Mouse (Mus musculus): ENCODE measurements around the gene Myom1. TPM values are rescaled to one million over a fixed set of nuclear protein-coding genes. Genes with fewer than 3 reads are reported as not detected.

Gene Myom1
- 1.2 TPM in 1 of 2 replicates, not detected in the other for total RNA-seq (2014; fragmentation: Nextera tagmentation)
- 0.05 and 1.2 TPM in 2 replicates for total RNA-seq (2017)

DNA sequence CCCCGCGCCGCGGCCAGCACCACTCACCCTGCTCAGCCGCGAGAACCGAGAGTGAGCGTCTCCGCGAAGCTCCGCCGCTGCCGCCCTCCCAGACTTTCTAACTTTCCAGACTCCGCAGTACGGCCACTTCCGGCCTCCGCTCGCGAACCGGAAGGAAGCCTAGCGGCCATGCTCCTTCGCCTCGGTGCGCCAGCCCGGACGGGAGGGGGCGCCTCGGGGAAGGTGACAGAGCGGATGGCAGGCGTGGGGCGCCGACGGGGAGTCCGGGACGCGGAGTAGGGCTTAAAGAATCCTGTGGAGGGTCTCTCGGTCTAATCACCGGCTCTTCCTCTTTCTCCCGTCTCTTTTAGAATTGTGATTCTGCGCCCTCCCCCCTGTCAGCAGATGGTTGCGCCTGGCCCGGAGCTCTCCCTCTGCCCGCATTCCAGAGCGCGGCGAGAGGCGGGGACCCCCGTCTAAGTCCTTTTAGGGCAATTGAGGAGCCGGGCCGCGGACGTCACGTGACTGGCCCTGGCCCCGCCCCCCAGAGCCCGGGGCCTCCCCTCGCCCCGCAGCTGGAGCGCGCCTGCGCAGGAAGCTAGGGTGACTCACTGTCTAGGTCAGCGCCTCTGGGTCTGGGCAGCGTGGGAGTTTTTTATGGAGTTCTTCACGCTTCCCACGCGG lies at the start of gene Myom1:
Gene Myom1, plus strand, starts transcription at position 553 of the 663 bp plus-strand sequence.
- peak; percentile 75 for ATAC-seq (replicated peaks; ENCODE audit: poor library complexity, severe bottlenecking)

DNA sequence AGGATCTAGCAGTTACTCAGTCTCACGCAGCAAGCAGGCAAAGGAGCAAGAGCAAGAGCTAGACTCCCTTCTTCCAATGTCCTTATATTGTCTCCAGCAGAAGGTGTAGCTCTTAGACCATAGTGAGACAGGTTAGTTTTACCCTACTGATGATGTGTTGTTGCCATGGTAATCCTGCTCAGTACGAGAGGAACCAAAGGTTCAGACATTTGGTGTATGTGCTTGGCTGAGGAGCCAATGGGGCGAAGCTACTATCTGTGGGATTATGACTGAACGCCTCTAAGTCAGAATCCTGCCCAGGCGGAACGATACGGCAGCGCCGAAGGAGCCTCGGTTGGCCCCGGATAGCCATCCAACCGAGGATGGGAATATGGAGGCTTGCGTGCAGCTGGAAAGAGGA lies 38.9 kb upstream of the Myom1 start:
- peak; percentile 83 for ATAC-seq (replicated peaks; ENCODE audit: poor library complexity, severe bottlenecking)

DNA sequence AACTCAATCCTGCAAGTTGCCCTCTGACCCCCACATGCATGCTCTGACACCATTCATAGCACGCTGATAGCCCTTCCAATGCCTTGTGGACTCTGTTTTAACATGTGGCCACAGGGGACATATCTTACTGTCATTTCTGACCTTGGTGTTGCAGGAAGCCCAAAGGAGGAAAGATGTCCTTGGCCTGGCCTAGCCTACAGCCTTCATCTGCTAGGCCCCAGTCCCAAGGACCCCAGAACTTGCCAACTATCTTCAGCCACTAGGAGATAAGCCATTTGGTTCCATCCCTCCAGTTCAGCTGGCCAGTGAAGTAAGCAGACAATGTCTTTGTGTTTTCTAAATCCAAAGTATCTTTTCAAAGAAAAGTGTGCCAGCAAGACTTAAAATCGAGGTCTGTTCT lies 37.2 kb upstream of the Myom1 start:
- ATAC-seq (replicated peaks; ENCODE audit: poor library complexity, severe bottlenecking), result no peak

DNA sequence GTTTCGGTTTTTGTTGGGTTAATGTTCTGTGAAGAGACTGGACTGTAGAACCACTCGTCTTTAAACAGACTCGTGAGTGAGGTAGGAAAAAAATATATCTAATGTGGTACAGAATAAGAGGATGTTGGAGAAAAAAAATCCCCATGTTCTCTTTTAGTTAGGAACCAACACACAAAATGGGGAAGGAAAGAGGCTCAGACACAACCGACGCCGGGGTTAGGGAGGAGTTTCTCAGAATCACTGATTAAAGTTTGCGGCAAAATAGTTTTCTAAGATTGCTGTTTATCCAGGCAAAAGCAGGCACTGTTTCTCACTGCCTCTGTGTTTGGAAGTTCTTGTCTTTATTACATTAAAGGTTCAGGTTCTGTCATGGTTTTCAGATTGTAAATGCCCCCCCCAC lies 36.3 kb upstream of the Myom1 start:
- ATAC-seq (replicated peaks; ENCODE audit: poor library complexity, severe bottlenecking), result peak; percentile 43

DNA sequence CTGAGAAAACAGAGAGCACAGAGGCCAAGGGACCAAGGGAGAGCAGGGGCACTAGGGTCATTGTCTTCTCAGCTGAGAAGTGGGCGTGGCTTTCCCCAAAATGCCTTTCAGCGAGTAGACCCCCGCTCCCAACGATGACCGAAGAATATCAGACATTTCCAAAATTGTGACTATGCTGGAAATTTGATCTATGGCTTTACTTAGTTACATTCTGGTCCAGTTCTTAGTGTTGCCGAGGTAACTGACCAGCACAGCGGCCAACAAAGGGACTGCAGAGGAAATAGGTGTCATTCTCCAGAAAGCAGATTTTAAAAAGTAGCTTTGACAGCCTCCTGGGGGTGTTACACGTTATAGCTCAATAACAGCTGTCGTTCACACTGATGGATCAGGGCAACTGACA lies 35.2 kb upstream of the Myom1 start:
- no peak for ATAC-seq (replicated peaks; ENCODE audit: poor library complexity, severe bottlenecking)

DNA sequence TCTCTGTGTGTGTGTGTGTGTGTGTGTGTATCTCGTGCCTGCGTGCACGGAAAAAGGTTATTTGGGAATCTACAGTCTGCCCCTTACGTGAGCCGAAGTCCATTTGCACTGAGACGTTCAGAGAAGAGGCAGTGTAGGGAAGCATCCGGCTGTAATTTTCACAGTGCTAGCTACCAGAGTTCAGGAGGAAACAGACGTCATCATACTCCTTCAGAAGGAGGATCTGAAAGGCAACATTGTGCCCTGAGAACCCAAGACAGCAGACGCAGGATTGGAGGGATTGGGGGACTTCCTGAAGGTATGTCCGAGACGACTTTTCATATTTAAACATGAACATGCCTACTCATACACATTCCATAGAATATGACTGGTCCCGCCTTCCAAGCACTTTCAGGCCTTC lies 34.8 kb upstream of the Myom1 start:
- ATAC-seq (replicated peaks; ENCODE audit: poor library complexity, severe bottlenecking), result peak; percentile 59

DNA sequence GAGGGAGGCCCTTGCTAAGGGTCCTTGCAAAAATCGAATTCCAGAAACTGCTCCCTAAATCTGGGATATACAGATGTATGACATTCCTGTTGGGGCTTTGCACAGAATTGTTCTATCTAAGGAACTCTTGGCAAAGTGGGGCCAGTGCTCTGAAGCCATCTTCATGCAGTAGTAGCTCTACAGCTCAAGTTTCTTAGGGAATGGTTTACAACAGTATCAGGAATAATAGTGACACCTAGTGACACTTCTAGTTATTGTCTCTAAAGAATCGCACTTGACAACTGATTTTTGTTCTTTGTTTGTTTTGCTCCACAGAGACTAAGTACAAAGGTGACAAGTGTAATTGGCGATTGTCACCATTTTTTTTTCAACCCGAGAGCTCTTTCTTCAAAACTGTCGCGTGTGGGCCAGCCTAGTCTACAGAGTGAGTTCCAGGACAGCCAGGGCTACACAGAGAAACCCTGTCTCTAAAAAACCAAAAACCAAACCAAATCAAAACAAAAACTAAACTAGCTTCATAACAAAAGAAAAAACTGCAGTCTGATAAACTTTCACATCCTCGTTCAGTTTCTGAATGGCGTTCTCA lies 33.7 kb upstream of the Myom1 start:
- peak; percentile 50 for ATAC-seq (replicated peaks; ENCODE audit: poor library complexity, severe bottlenecking)

DNA sequence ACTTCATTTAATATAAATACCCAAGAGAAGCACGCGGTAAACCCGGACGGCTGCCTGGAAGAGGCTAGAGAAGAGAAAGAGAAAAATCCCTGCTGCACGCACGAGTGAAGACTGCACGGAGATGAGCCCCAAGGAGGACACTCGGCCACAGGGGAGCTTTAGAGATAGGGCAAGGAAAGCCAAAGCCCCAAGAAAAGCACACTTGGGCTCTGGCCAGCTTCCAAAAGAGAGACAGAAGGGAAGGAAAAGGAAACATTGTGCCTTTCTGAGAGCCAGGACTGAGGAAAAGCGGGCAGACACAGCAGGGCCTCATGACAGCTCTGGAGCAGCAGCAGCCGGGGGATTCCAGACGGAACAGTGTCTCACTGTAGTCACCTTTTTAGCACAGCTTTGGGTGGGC lies 31.2 kb upstream of the Myom1 start:
- no peak for ATAC-seq (replicated peaks; ENCODE audit: poor library complexity, severe bottlenecking)

DNA sequence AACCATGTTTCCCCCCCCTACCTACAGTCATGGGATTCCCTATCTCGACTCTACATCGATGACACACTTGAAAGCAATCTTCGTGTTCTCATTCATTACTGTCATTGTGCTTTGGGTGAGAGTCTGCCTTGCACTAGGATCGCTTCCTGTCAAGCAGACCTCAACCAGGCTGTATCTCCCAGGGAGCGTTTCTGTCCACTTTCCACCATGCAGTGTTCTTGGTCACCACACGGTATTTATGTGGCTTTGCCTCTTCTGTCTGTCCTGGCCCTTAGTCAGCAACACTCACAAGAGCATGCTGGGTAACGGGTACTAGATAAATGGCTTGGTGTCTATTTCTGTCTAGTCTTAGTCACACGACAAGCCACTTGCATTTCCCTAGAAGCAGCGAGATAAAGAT lies 29.0 kb upstream of the Myom1 start:
- no peak for ATAC-seq (replicated peaks; ENCODE audit: poor library complexity, severe bottlenecking)

DNA sequence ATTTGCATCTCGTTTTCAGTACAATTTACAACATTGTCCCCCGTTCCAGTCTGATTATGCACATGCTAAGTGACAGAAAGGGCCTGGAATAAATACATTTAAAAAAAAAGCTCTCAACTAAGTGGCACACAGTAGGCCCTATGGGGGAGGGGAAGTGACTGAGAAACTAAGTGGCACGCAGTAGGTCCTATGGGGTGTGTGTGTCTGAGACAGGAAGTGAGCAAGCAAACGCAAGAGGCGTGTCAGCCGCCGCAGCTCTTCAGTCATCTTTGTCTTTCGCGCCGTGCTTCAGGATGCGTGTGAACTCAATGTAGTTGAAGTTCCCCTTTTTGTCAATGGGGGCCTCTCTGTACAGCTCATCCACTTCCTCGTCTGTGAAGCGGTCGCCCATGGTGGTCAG lies 28.4 kb upstream of the Myom1 start:
- peak; percentile 93 for ATAC-seq (replicated peaks; ENCODE audit: poor library complexity, severe bottlenecking)

DNA sequence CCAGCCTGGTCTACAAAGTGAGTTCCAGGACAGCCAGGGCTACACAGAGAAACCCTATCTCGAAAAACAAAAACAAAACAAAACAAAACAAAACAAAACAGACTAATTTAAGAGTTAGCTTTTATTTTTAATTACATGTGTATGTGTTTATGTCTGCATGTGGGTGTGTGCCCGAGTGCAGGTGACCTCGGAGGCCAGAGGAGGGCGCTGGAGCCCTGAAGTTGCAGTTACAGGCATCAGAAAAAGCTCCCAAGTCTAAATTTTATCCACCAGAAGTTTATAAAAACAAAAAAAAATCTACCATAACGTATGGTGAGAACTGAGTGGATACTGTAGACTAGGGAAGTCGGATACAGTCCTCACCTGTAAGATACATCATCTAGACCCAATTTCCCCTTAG lies 24.6 kb upstream of the Myom1 start:
- 0 out of 2 replicates have a peak, but pooled peaks have one; percentile 31 for ATAC-seq (replicated peaks; ENCODE audit: poor library complexity, severe bottlenecking)

DNA sequence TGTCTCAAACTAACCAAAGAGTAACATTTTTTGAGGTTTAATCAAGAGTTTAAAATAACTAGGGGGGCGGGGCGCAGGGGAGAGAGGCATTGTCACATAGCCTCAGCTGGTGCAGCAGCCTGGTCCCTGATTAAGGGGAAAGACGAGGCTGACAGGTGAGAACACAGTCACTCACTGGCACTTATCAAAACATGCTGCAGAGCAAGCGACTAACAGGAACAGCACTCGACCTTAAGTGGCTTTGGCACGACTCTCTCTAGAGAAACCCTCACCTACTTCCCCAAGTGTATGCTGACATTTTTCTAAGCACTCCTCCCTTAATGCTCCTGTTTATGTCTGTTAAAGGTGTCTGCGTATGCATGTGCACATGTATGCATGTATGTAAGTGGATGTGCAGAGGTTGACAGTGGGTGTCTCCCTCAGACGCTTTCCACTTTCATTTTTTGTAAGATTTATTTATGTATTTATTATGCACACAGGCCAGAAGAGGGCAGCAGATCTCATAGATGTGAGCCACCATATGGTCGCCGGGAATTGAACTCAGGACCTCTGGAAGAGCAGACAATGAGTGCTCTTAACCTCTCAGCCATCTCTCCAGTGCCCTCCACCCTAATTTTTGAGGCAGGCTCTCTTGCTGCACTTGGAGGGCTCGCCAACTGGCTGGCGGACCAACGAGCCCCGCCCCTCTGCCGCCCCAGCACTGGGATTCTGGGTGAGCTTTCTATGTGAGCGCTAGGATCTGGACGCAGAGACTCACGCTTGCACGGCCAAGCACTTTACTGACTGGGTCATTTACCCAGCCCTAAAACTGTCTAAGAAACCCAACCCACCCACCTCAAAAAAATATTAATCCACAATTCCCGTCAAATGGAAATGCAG lies 22.8 kb upstream of the Myom1 start:
- ATAC-seq (replicated peaks; ENCODE audit: poor library complexity, severe bottlenecking), result peak; percentile 49

DNA sequence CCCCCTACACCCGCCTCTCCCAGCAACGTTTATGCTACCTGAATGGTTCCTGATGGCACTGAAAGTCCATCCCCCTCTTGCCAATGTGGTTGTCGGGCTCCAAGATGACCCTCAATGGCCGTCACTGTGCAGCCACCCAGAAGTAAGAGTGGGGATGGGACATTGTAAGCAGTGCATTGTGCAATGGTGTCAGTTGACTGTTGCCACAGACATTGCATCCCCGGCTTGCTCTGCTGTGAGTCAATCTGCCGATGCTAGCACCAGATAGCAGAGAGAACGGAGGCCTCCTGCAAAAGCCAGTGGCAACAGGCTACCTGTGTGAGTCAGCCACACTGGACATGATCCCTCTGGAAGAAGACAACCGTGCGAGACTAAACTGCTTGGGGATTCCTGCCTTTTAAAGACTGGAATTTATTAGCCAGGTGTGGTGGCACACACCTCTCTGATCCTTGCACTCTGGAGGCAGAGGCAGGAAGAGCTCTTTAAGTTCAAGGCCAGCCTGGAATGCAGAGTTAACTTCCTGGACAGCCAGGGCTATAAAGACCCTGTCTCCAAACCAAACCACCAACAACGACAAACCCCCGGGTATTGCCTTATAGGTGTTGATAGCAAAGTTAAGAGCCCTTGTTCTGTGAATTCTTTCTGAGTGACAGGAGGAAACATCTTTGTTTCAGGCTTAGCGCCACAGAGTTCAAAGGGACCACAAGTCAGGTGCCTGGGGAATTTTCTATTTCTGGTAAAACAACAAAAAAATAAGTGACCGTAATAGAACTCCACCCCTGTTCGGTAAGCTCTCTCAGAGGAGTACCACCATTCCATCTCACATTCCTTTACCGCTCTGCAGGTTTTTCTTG lies 16.7 kb upstream of the Myom1 start:
- peak; percentile 83 for ATAC-seq (replicated peaks; ENCODE audit: poor library complexity, severe bottlenecking)

DNA sequence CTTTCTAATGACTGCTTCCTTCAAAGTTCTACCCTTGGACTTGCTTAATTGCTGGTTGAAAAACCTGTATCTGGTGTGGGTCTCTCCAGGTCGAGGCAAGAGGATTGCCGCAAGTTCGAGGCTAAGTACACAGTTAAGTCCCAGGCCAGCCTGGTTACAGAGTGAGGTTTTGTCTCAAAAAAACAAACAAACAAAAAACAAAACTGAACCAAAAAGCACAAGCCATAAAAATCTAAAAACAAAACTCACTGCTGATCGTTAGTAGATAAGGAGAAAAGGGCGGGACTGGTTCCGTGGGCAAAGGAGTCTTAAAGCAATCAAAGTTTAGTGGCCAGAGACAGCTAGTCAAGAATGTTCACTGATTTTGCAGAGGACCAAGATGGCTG lies 16.1 kb upstream of the Myom1 start:
- no peak for ATAC-seq (replicated peaks; ENCODE audit: poor library complexity, severe bottlenecking)

DNA sequence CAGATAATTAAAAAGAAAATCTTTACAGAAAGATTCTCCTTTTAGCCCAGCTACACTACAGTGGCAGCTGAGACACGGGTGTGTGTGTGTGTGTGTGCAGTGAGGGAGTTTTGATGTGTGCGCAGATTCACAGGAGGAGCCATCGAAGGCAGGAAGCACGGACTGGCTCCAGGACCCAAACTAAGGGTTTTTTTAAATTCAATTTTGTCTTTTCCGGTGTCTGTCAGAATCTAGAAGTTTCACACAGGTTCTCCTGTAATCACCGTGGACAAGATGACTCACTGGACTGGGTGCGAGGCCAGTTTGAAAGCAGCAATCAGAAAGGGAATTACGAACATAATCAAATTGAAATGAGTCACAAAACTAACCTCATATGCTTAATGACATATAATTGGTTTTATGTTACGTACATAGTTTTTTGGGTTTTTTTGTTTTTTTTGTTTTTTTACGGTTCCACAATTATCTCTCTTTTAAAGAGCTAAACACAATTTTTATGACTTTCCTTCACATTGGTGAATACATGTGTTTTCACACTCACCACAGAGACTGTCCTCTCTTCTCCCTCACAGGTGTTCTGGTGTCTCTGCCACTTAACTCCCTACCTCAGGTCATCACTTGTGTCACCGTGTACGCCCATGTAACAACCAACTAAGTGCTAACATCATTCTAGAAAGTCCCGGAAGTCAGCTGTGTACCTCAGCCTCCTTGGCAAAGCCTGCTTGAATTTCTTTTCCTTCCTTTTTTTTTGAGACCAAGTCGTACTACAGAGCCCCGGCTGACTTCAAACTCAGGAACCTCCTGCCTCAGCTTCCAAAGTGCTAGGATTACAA lies 15.4 kb upstream of the Myom1 start:
- peak; percentile 7 for ATAC-seq (replicated peaks; ENCODE audit: poor library complexity, severe bottlenecking)

DNA sequence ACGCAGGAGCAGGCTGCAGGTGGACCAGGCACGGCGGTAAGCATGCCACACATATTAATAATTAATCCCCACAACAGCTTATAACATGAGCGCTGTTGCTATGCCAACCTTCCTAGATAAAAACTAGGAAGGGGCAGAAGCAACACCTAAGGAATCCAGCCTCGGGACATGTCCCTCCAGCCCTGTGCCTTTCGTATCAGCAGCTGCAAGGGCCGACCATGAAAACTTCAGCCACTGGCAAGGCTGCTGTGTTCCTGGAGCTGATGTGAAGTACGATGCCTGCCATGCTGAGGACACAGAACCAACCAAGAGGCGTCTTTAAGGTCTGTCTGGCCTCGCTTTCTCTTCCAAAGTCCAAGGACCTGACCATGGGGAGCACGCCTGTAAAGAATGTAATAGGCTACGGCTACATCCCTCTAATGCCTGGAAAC lies 14.1 kb upstream of the Myom1 start:
- ATAC-seq (replicated peaks; ENCODE audit: poor library complexity, severe bottlenecking), result no peak

DNA sequence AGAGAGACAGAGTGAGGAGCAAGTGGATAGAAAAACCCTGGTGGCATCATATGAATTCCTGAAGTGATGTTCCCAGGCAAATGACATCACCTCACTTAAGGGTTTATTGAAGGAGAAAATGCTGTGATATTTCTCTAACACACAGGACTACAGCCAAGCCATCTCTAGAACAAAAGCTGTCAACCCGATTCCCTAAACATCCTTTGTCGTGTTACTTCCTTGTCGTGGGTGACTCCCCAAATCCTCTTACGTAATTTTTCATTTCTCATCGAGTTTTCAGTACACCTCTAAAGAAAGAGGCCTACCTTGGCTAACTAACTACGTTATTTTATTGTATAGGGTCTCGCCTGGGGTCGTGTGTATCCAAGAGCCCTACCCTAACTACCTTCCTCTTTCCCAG lies 13.0 kb upstream of the Myom1 start:
- no peak for ATAC-seq (replicated peaks; ENCODE audit: poor library complexity, severe bottlenecking)

DNA sequence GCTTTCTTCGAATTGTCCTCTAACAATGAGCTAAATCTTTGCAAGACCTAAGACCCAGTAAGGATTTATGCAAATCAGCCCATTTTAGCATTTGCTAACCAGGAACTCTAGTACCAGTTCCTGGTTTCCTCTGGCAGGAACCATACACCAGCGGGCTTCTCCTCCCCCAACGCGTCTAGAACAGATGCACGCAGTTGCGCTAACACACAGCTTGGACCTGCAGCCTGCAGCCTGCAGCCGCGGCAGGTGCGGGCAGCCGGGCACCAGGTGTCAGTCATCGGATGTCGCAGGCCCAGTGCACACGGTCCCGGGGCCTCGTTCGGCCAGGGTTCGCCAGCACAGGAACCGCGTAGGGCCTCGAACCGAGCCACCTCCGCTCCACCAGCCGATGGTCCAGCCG lies 12.4 kb upstream of the Myom1 start:
- ATAC-seq (replicated peaks; ENCODE audit: poor library complexity, severe bottlenecking), result peak; percentile 25

Data from granulocyte monocyte progenitor cell, adult 5-6 weeks (primary cell).